Mouse (Mus musculus) G1E (cell line): ENCODE results near the gene Tmem129. TPM values are rescaled to one million over a fixed set of nuclear protein-coding genes. Genes with fewer than 3 reads are reported as not detected.

ENCODE experiments used
- ATAC-seq: 2 replicates; pipeline ENCODE4 v1.8.0; 2016; ENCODE audit warnings: mild to moderate bottlenecking; ENCODE audit not compliant: insufficient number of reproducible peaks, poor library complexity, low FRiP score, severe bottlenecking; ENCODE audit errors: extremely low read depth
- DNase-seq: peaks from one replicate; pipeline ENCODE4 v3.0.0; 2012; ENCODE audit warnings: low spot score
- H3K27me3 ChIP-seq: 2 replicates; pipeline ENCODE4 v1.6.1; 2012; ENCODE audit warnings: mild to moderate bottlenecking, low read length, inconsistent platforms; ENCODE audit not compliant: insufficient read depth
- H3K36me3 ChIP-seq: replicated peaks from 2 replicates; pipeline ENCODE3; 2012; ENCODE audit warnings: mild to moderate bottlenecking, inconsistent platforms
- H3K4me1 ChIP-seq: 2 replicates; pipeline ENCODE4 v1.6.1; 2012; ENCODE audit warnings: low read depth, low read length, inconsistent platforms, mixed read lengths; ENCODE audit not compliant: insufficient read depth
- H3K4me3 ChIP-seq: 2 replicates; pipeline ENCODE4 v1.5.1; 2012; ENCODE audit warnings: low read depth, mild to moderate bottlenecking, inconsistent platforms, low read length, moderate library complexity, mixed read lengths
- H3K9me3 ChIP-seq: replicated peaks from 2 replicates; pipeline ENCODE4 v1.6.1; 2012; ENCODE audit warnings: inconsistent platforms
- CTCF ChIP-seq: IDR thresholded peaks from 2 replicates; pipeline ENCODE4 v1.5.1; 2012; ENCODE audit warnings: low read depth, low read length, inconsistent platforms, mixed read lengths
- GATA1 ChIP-seq: IDR thresholded peaks from 2 replicates; pipeline ENCODE4 v1.6.1; 2012; ENCODE audit warnings: borderline replicate concordance, low read length, inconsistent platforms, mixed read lengths
- GATA2 ChIP-seq: IDR thresholded peaks from 2 replicates; pipeline ENCODE4 v1.6.1; 2012; ENCODE audit warnings: low read depth, low read length, inconsistent platforms, borderline replicate concordance
- POLR2AphosphoS5 ChIP-seq: IDR thresholded peaks from 2 replicates; pipeline ENCODE4 v1.6.1; 2012; ENCODE audit warnings: low read depth, low read length, inconsistent platforms; ENCODE audit not compliant: insufficient replicate concordance
- TAL1 ChIP-seq: conservative IDR thresholded peaks from 2 replicates; pipeline ENCODE4 v1.6.1; 2012; ENCODE audit warnings: low read depth, low read length, inconsistent platforms, mixed read lengths
- polyA plus RNA-seq: library from polyadenylated mRNA; stranded (reverse); fragments of >175 nt; gene quantifications from 2 replicates; pipeline ENCODE4 v1.2.3, GENCODE M21; 2012
- total RNA-seq, 2 experiments: library from RNA; stranded (forward) in 1 of 2; stranded (reverse) in 1 of 2; fragments of 200-1000 nt in 1 of 2; fragments of >200 nt in 1 of 2; fragmentation: Nextera tagmentation in 1 of 2; gene quantifications; 2 replicates each; pipeline ENCODE4 v1.2.3; 2014 to 2017

Tmem129 gene
- total and polyA plus RNA-seq, 3 experiments, result 13.7 to 29.2 (median 22.3) TPM

DNA sequence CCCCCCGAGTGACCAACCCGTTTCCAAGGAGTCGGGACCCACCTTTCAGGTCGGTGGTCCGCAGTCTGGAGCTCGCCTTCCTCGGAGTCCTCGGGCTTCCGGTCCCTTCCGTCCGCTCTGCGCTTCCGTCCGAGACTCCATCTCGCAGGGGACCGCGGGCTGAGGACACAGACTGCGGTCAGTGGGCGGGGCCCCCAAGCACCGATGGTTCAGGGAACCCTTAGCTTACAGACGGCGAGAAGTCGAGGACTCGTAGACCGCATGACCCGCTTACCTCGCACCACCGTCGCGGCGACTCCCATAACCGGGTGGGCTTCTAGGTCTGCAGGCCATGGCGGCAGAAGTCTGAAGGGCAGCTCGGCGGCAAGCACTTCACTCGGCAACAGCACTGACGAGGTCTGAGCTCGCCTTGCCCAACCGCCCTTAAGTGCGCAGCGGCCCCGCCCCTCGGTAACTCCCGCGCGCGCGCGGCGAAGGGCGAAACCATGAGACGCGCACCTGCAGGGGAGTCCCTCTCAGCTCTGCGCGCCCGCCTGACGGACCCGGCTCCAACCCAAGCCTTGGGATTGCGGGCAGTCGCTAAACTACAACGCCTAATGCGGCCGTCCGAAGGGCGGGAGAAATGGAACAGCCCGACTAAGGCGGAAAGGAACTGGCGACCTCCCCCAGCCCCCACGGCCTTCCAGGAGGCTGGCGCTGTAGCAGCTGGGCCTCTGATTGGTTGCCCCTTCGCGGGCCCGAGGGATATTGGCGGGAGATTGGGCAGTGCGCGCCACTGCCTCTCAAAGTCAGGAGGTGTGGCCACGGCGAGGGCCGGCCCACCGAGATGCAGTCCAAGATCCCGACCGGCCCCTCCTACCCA, 6.1 kb downstream of the Tmem129 start, which contains the start of gene Slbp:
Slbp (minus strand) TSS at position 654 of the 862 bp plus-strand sequence.
- Histone ChIP-seq H3K4me1 (peaks cover 71% of the 10 kb centered on the region), H3K27me3 (no peaks in the 10 kb centered on the region), H3K9me3 (no peaks in the 10 kb centered on the region), H3K4me3 (peak within 1 kb of the TSS; percentile 90), H3K36me3 (peaks cover 71% of the 10 kb centered on the region)
- ATAC-seq, result peak; percentile 91
- TF ChIP-seq CTCF (no peak), TAL1 (no peak), POLR2AphosphoS5 (peak; percentile 92; the same call in 1 of the 2 replicates)
- DNase-seq, result peak; percentile 98

- H3K36me3 ChIP-seq, result peaks cover 76% of the 10 kb centered on the region
- H3K9me3 ChIP-seq, result no peaks in the 10 kb centered on the region
- DNase-seq (no peak), ATAC-seq (no peak)
- H3K4me1 ChIP-seq, result peaks cover 70% of the 10 kb centered on the region
- no peaks in the 10 kb centered on the region for H3K27me3 ChIP-seq
- H3K4me3 ChIP-seq, result peak overlapping the region; percentile 90
- TF ChIP-seq POLR2AphosphoS5 (no peak), TAL1 (no peak), CTCF (no peak), GATA1 (no peak), GATA2 (no peak)
These were observed 6.7 kb downstream of the Tmem129 start for GRCm38 (mm10) chr5:33651541-33651920.

GRCm38 (mm10) chr5:33651017-33651416, 7.2 kb downstream of the Tmem129 start:
- no peaks in the 10 kb centered on the region for H3K9me3 ChIP-seq
- peaks cover 70% of the 10 kb centered on the region for H3K4me1 ChIP-seq
- ATAC-seq, result no peak

DNA sequence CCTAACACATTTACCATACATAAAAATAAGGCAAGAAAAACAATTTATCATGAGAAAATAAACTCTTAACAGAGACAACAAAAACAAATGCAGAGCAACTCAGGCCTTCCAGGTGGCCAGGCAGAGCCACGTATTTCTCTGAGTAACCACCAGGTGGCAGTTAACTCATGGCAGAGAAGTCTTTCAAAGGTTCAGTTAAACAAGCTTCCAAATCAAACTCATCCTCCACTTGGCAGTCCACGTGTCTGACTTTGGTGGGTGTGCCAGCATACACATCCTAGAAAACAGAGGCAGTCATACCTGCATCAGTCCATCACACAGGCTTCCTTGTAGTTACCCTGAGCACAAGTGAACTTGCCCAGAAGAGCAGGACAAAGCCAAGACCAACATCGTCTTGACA, 17.6 kb downstream of the Tmem129 start:
- no peaks in the 10 kb centered on the region for H3K27me3 ChIP-seq
- peaks cover 22% of the 10 kb centered on the region; the same call in 1 of the 2 replicates for H3K4me1 ChIP-seq
- ATAC-seq, result no peak; the same call in 1 of the 2 replicates
- no peak for DNase-seq
- TF ChIP-seq CTCF (peak; percentile 68; the same call in 1 of the 2 replicates), POLR2AphosphoS5 (no peak)
- no peaks in the 10 kb centered on the region for H3K9me3 ChIP-seq
- peaks cover 91% of the 10 kb centered on the region for H3K36me3 ChIP-seq
- no peak overlapping the region for H3K4me3 ChIP-seq

More at GRCm38 (mm10) chr5:33651017-33651416, 7.2 kb downstream of the Tmem129 start:
- peaks cover 77% of the 10 kb centered on the region for H3K36me3 ChIP-seq
- H3K4me3 ChIP-seq, result peak overlapping the region; percentile 90
- TF ChIP-seq GATA2 (no peak), CTCF (no peak), POLR2AphosphoS5 (no peak), GATA1 (no peak), TAL1 (no peak)
- no peak for DNase-seq
- H3K27me3 ChIP-seq, result no peaks in the 10 kb centered on the region

GRCm38 (mm10) chr5:33638826-33639225, 19.4 kb downstream of the Tmem129 start:
- H3K36me3 ChIP-seq, result peaks cover 86% of the 10 kb centered on the region
- H3K4me3 ChIP-seq, result no peak overlapping the region
- ATAC-seq (no peak), DNase-seq (no peak)
- H3K27me3 ChIP-seq, result no peaks in the 10 kb centered on the region
- peaks cover 20% of the 10 kb centered on the region for H3K4me1 ChIP-seq
- TF ChIP-seq CTCF (no peak), TAL1 (no peak), POLR2AphosphoS5 (no peak), GATA1 (no peak), GATA2 (no peak)
- no peaks in the 10 kb centered on the region for H3K9me3 ChIP-seq

DNA sequence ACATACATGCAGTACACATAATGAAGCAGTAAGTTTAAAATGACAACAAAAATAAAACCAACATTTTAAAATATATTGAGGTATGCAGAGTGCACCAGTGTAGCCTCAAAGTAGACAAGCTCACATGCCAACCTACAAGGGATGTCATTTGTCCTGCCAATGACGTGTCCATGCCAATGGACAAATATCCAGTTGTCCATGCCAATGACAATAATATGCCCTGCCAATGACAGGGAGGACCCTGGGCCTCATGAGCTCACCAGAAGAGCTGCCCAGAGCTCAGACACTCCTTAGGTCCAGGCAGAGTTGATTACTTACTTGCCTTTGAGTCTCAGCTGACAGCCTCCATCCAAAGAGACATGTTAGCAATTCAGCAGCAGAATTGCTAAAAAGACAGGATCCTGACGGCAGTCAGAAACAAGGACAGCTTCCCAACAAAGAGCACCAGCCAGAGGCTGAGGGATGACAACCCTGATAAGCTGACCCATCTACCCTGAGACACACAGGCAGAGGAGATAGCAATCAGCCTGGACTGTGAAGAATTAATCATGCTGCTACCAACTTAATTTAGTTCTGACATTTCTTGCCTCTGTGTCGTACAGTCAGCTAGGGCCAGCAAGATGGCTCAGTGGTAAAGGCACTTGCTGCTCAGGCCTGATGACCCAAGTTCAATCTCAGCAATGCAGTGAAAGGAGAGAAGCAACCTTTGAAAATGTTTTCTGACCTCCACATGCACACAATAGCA, 20.4 kb downstream of the Tmem129 start:
- no peak for TF ChIP-seq TAL1
- TF ChIP-seq GATA2, result no peak
- TF ChIP-seq POLR2AphosphoS5, result peak; percentile 55; the same call in 1 of the 2 replicates
- no peak for DNase-seq
- H3K4me3 ChIP-seq, result no peak overlapping the region
- H3K36me3 ChIP-seq, result peaks cover 75% of the 10 kb centered on the region
- no peaks in the 10 kb centered on the region for H3K27me3 ChIP-seq
- ATAC-seq, result no peak
- no peaks in the 10 kb centered on the region for H3K9me3 ChIP-seq
- H3K4me1 ChIP-seq, result peaks cover 20% of the 10 kb centered on the region

DNA sequence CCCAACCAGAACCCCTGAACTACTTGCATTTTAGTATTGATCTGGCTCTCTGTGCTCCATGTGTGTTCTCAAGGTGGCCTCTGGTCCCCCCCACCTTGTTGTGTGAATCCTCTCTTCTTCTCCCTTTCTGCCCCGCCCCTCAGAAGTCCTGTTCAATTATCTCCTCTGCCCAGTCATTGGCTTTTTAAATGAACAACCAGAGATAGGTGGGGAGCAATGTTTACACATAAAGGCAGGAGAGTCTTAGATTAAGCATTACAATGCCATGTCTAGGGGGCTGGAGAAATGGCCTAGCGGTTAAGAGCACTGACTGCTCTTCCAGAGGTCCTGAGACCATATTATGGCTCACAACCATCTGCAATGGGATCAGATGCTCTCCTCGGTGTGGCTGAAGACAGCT, 22.9 kb downstream of the Tmem129 start:
- no peaks in the 10 kb centered on the region for H3K9me3 ChIP-seq
- TF ChIP-seq GATA2 (no peak), TAL1 (no peak), CTCF (no peak), GATA1 (no peak), POLR2AphosphoS5 (no peak)
- DNase-seq, result no peak
- H3K36me3 ChIP-seq, result peaks cover 61% of the 10 kb centered on the region
- H3K4me1 ChIP-seq, result peaks cover 21% of the 10 kb centered on the region
- no peak overlapping the region for H3K4me3 ChIP-seq
- H3K27me3 ChIP-seq, result no peaks in the 10 kb centered on the region
- ATAC-seq, result no peak
